Comparison of ENCODE assay signal across 22 mouse cellular contexts in the genomic region with DNA sequence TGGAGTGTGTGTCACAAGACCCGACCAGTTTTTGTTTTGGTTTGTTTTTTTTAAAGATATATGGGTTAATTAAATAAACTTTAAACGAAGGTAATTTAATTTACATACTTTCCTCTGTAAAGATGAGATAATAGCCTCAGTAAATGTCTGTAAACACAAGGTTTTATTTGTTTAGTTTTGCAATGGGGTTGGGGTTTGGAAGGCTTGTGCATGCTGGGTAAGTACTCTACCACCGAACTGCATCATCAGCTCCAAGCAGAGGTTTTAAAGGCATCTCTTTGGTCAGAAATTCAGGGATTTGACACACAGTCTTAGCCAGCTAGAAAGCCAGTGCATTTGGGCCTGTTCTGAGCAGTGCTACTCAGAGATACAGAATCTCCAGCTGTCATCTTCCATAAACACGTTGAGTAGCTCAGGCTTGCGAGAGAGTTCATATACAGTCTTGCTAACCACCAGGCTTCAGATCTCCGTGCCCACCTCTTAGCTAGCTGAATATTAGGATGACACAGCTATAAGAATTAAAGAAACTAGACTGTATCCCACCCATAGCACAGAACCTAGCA. TPM values are rescaled to one million over a fixed set of nuclear protein-coding genes. Genes with fewer than 3 reads are reported as not detected.
A peak's percentile ranks its signal among the peaks of the same experiment; 100 is the strongest.
DNase-seq lines count a peak whose midpoint lies in the region; ATAC-seq and TF ChIP-seq lines count a peak whose summit lies in the region.
"Had no signal": no experiment of that assay in that cellular context is flagged by ENCODE, and none has a peak within 500 bp of the region (broad histone marks: within the 10 kb centered on the region; RNA-seq: fewer than 3 reads in every experiment).

No protein-coding gene starts in this region.

- WGBS in neural tube, embryonic 15.5 days: 75% methylated on average over 6 of the region's 6 CpGs
- 55% methylated on average over 6 of the region's 6 CpGs for WGBS in liver, postnatal 0 days (ENCODE audit: insufficient replicate concordance)
- WGBS in kidney, embryonic 14.5 days: 53% methylated on average over 6 of the region's 6 CpGs

- H3K4me1 ChIP-seq in neural tube, embryonic 15.5 days: peaks cover 15% of the 10 kb centered on the region
- 0 out of 2 replicates have a peak, but pooled peaks cover 3% of the 10 kb centered on the region for H3K4me1 ChIP-seq in liver, postnatal 0 days (ENCODE audit: insufficient read depth)
- H3K4me1 ChIP-seq in kidney, embryonic 14.5 days (ENCODE audit: control insufficient read depth, insufficient read depth, low read length): peaks cover 32% of the 10 kb centered on the region; the same call in 1 of the 2 replicates

- no peak overlapping the region for H3K4me3 ChIP-seq in neural tube, embryonic 15.5 days (replicated peaks)
- no peak overlapping the region for H3K4me3 ChIP-seq in liver, postnatal 0 days (ENCODE audit: low read depth, low read length)
- no peak overlapping the region for H3K4me3 ChIP-seq in kidney, embryonic 14.5 days (ENCODE audit: low read length)
- H3K4me3 ChIP-seq: forebrain, embryonic 12.5 days; gastrocnemius, adult 2 months; hindbrain, embryonic 13.5 days; limb, embryonic 15.5 days had no signal

- H3K9me3 ChIP-seq in neural tube, embryonic 15.5 days (replicated peaks): no peaks in the 10 kb centered on the region
- H3K9me3 ChIP-seq in liver, postnatal 0 days (ENCODE audit: low read length): no peaks in the 10 kb centered on the region
- no peaks in the 10 kb centered on the region for H3K9me3 ChIP-seq in kidney, embryonic 14.5 days (ENCODE audit: control insufficient read depth, low read length)
- H3K9me3 ChIP-seq: forebrain, embryonic 12.5 days; hindbrain, embryonic 13.5 days; limb, embryonic 15.5 days had no signal

- 0 out of 2 replicates have a peak overlapping the region, but pooled peaks have one; percentile 7 for H3K9ac ChIP-seq in neural tube, embryonic 15.5 days (replicated peaks)
- H3K9ac ChIP-seq in liver, postnatal 0 days (replicated peaks): no peak overlapping the region
- H3K9ac ChIP-seq in kidney, embryonic 14.5 days (ENCODE audit: low read depth, low read length): no peak overlapping the region
- H3K9ac ChIP-seq: forebrain, embryonic 12.5 days; hindbrain, embryonic 13.5 days; limb, embryonic 15.5 days had no signal

- no peak for TF ChIP-seq EP300 in liver, postnatal 0 days (IDR thresholded peaks at IDR 0.05; ENCODE audit: low read depth)

- no peak for TF ChIP-seq CTCF in liver, postnatal 0 days (IDR thresholded peaks at IDR 0.05; ENCODE audit: low read depth)

- no peaks in the 10 kb centered on the region for H3K27me3 ChIP-seq in neural tube, embryonic 15.5 days (replicated peaks)
- H3K27me3 ChIP-seq in liver, postnatal 0 days (ENCODE audit: insufficient read depth, low read length): no peaks in the 10 kb centered on the region
- H3K27me3 ChIP-seq in kidney, embryonic 14.5 days (ENCODE audit: control insufficient read depth, insufficient read depth, low read length): no peaks in the 10 kb centered on the region
- H3K27me3 ChIP-seq: CH12.LX; hindbrain, embryonic 13.5 days; limb, embryonic 15.5 days had no signal

- no peaks in the 10 kb centered on the region for H3K36me3 ChIP-seq in neural tube, embryonic 15.5 days
- no peaks in the 10 kb centered on the region for H3K36me3 ChIP-seq in liver, postnatal 0 days (replicated peaks; ENCODE audit: insufficient read depth, low read length)
- no peaks in the 10 kb centered on the region; the same call in 1 of the 2 replicates for H3K36me3 ChIP-seq in kidney, embryonic 14.5 days (ENCODE audit: control insufficient read depth, insufficient read depth, low read length)
- H3K36me3 ChIP-seq: hindbrain, embryonic 13.5 days; limb, embryonic 15.5 days had no signal

- intact Hi-C loops in heart, postnatal 25 days (cut with DNase I): no loop called here

- no peak overlapping the region for H3K27ac ChIP-seq in neural tube, embryonic 15.5 days (replicated peaks)
- peak overlapping the region; percentile 30 for H3K27ac ChIP-seq in liver, postnatal 0 days (ENCODE audit: low read depth)
- no peak overlapping the region for H3K27ac ChIP-seq in kidney, embryonic 14.5 days (ENCODE audit: low read depth, low read length)
- H3K27ac ChIP-seq: forebrain, embryonic 12.5 days; gastrocnemius, adult 2 months; hindbrain, embryonic 13.5 days; limb, embryonic 15.5 days had no signal

- peak; percentile 57 for DNase-seq in heart, adult 11 months
- DNase-seq in heart, postnatal 25 days (ENCODE audit: low spot score): no peak
- no peak for DNase-seq in neural tube, embryonic 10.5 days (ENCODE audit: extremely low spot score, low spot score)
- DNase-seq in liver, postnatal 0 days: no peak
- DNase-seq in retina, postnatal 1 day: no peak
- DNase-seq: cerebellum, adult 2 months; cerebellum, postnatal 36 days; gastrocnemius, adult 2 months; heart, postnatal 10 days; midbrain, embryonic 14.5 days; thymus, postnatal 4 days had no signal

- H3K4me2 ChIP-seq in neural tube, embryonic 15.5 days: no peak overlapping the region
- no peak overlapping the region for H3K4me2 ChIP-seq in liver, postnatal 0 days (ENCODE audit: low read depth, low read length)
- no peak overlapping the region for H3K4me2 ChIP-seq in kidney, embryonic 14.5 days (replicated peaks; ENCODE audit: low read depth, low read length)
- H3K4me2 ChIP-seq: forebrain, embryonic 12.5 days; heart, embryonic 11.5 days; hindbrain, embryonic 13.5 days; limb, embryonic 15.5 days had no signal

- no peak for ATAC-seq in neural tube, embryonic 15.5 days (ENCODE audit: low FRiP score)
- ATAC-seq in liver, postnatal 0 days: peak; percentile 80
- ATAC-seq in kidney, embryonic 14.5 days (ENCODE audit: low FRiP score, low TSS enrichment): no peak
- ATAC-seq in megakaryocyte-erythroid progenitor cell, adult 5-6 weeks (replicated peaks; ENCODE audit: low FRiP score, low TSS enrichment, poor library complexity, severe bottlenecking): no peak
- ATAC-seq: inflammation-experienced regulatory T-cells, adult 6 months had no signal

RNA-seq across cellular contexts. Expression of gene Prtg, which starts 31.0 kb away (rescaled TPM):
- total RNA-seq in heart, postnatal 25 days (2021): under 1 TPM; 0.08 to 0.45 TPM
- 0.52 and 0.61 TPM in 2 replicates for polyA plus RNA-seq in neural tube, embryonic 15.5 days (2015; fragmentation: Nextera tagmentation; extraction: Ambion mirVana)
- 0.06 and 0.09 TPM in 2 replicates for polyA plus RNA-seq in liver, postnatal 0 days (2015; fragmentation: Nextera tagmentation; extraction: Ambion mirVana)
- polyA plus RNA-seq in kidney, embryonic 14.5 days (2014; fragmentation: Nextera tagmentation; extraction: Ambion mirVana): 3.4 and 4.6 TPM in 2 replicates
- total RNA-seq in megakaryocyte-erythroid progenitor cell, adult 5-6 weeks (2014; fragmentation: Nextera tagmentation): not detected in 2 replicates
- total RNA-seq in megakaryocyte-erythroid progenitor cell, adult 5-6 weeks (2017): not detected in 2 replicates
- total RNA-seq: CH12.LX; MEL; neutrophil, adult 5-6 weeks had no signal
